Mouse (Mus musculus) hindbrain, embryonic 12.5 days (tissue): Measurements from ENCODE around the gene Zic5. TPM values are rescaled to one million over a fixed set of nuclear protein-coding genes. Genes with fewer than 3 reads are reported as not detected.

Experiments used
- ATAC-seq: fragments of 200-750 bp; cut with Nextera tagmentation; 2 replicates; pipeline ENCODE4 v1.8.0; 2017; ENCODE audit warnings: moderate TSS enrichment; ENCODE audit not compliant: low FRiP score
- H3K27ac ChIP-seq: fragments of 300-500 bp; sonication (generic); 2 replicates; pipeline ENCODE4 v1.5.1; 2016; ENCODE audit warnings: mild to moderate bottlenecking
- H3K27me3 ChIP-seq: fragments of 300-500 bp; sonication (generic); 2 replicates; pipeline ENCODE4 v1.6.1; 2016; ENCODE audit warnings: mild to moderate bottlenecking
- H3K36me3 ChIP-seq: fragments of 300-500 bp; sonication (generic); 2 replicates; pipeline ENCODE4 v1.6.1; 2016; ENCODE audit warnings: mild to moderate bottlenecking
- H3K4me1 ChIP-seq: fragments of 300-500 bp; sonication (generic); 2 replicates; pipeline ENCODE4 v1.6.1; 2016
- H3K4me2 ChIP-seq: fragments of 300-500 bp; sonication (generic); replicated peaks from 2 replicates; pipeline ENCODE4 v1.6.1; 2016; ENCODE audit warnings: mild to moderate bottlenecking
- H3K4me3 ChIP-seq: fragments of 300-500 bp; sonication (generic); 2 replicates; pipeline ENCODE4 v1.5.1; 2016; ENCODE audit warnings: mild to moderate bottlenecking
- H3K9ac ChIP-seq: fragments of 300-500 bp; sonication (generic); 2 replicates; pipeline ENCODE4 v1.6.1; 2016; ENCODE audit warnings: mild to moderate bottlenecking, moderate library complexity
- H3K9me3 ChIP-seq: fragments of 300-500 bp; sonication (generic); replicated peaks from 2 replicates; pipeline ENCODE4 v1.6.1; 2016; ENCODE audit warnings: mild to moderate bottlenecking
- WGBS: fragments of 180-500 bp; shearing (Covaris S2); methylation state at CpG from one replicate; pipeline ENCODE4 v1.1.7; 2016; 5-methylcytosine and 5-hydroxymethylcytosine counted together
- polyA plus RNA-seq: library from polyadenylated mRNA; unstranded; fragments of >200 nt; fragmentation: Nextera tagmentation; extraction: Ambion mirVana; gene quantifications from 2 replicates; pipeline ENCODE4 v1.2.1, GENCODE M21; 2016

Gene Zic5
- polyA plus RNA-seq, 1 experiment from 2014 or later = 25.0 TPM

DNA sequence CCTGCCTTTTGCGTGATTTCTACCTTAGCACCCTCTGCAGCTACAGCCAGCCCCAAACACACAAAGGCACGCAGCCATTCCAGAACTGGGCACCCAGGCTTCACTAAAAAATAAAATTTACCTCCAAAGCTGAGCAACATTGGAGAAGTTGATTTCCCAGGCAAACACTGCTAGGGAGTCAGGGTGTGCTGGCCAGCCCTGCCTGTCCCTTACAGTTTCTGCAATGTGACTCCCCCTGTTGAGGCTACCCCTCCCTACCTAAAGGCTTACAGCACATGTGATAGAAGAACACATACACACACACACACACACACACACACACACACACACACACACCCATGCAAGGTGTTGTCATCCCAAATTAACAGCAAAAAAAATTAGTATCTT lies 51.9 kb downstream of the Zic5 start:
- Histone ChIP-seq H3K4me1 (peaks cover 11% of the 10 kb centered on the region), H3K9me3 (no peaks in the 10 kb centered on the region), H3K36me3 (no peaks in the 10 kb centered on the region), H3K27me3 (peaks cover 23% of the 10 kb centered on the region), H3K9ac (no peak overlapping the region), H3K27ac (no peak overlapping the region), H3K4me3 (no peak overlapping the region), H3K4me2 (no peak overlapping the region)
- no peak for ATAC-seq
- WGBS = 56% methylated on average over 2 of the region's 2 CpGs

DNA sequence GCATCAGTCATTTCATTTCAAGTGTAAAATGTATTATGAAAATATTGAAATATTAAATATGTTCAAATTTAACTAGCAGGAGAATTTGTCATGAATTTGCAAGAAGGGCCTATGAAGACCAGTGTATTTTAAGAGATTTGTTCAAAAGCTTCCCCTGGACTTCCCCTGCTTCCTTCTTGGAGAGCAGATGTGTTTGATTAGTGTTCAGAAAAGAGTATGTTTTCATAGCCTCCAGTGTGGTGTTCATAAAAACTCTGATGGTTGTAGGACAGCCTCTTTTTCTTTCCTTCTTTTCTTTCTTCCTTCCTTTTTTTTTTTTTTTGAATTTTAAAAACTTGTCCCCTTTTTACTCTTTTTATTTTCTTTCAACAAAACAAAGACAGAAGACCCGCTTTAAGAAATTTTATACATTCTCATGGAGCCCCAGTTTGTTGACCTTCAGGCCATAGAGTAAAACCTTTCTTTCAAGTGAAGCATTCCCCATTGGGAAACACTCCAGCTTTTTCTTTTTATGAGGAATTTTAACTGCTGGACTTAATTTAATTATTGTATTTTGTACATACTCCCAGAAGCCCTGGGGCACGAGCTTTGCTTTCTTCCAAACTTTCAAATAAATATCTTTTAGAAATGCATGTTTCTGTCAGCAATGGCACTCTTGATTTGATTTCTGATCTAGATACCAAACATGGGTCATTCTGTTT lies 52.5 kb downstream of the Zic5 start:
- no peak overlapping the region for H3K4me2 ChIP-seq
- WGBS = 65% methylated on average over 2 of the region's 2 CpGs
- no peak overlapping the region for H3K27ac ChIP-seq
- no peak for ATAC-seq
- peaks cover 11% of the 10 kb centered on the region for H3K4me1 ChIP-seq
- H3K4me3 ChIP-seq = no peak overlapping the region
- H3K27me3 ChIP-seq = peaks cover 23% of the 10 kb centered on the region
- H3K9me3 ChIP-seq = no peaks in the 10 kb centered on the region
- no peaks in the 10 kb centered on the region for H3K36me3 ChIP-seq
- H3K9ac ChIP-seq = no peak overlapping the region

Other genes with a start within 250 kb of the Zic5 start
- gene Gm5089, start 14.6 kb downstream of the Zic5 start, polyA plus RNA-seq = 2.8 and 4.0 TPM in 2 replicates
- gene Zic2, start 9.8 kb upstream of the Zic5 start, polyA plus RNA-seq = 18.3 TPM in 2 replicates
- gene Gm10837, start 24.9 kb upstream of the Zic5 start, polyA plus RNA-seq = 0.55 and 0.58 TPM in 2 replicates
- 33.4 and 34.9 TPM in 2 replicates for gene Pcca, start 68.6 kb upstream of the Zic5 start, polyA plus RNA-seq